Mouse (Mus musculus): ENCODE measurements around the gene Fcer1g.

DNA sequence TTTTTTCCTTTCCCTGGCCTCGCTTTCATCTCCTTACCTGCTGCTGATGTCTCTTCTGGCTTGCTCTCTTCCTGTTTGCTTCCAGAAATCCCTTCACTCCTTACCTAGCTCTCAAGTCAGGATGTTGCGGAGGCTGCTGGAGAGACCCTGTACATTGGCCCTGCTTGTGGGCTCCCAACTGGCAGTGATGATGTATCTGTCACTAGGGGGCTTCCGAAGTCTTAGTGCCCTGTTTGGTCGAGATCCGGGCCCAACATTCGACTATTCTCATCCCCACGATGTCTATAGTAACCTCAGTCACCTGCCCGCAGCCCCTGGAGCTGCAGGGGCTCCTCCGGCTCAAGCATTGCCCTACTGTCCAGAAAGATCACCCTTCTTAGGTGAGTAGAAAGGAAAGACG, 37.5 kb upstream of the Fcer1g start:
- TF ChIP-seq CTCF (IDR thresholded peaks at IDR 0.05; ENCODE audit: borderline replicate concordance, extremely low read depth, insufficient read depth, insufficient read length) (0 out of 2 replicates have a peak, but pooled peaks have one; percentile 1), POLR2A (IDR thresholded peaks at IDR 0.05; ENCODE audit: borderline replicate concordance, extremely low read depth, insufficient read depth, insufficient read length, poor library complexity, severe bottlenecking) (no peak)
